Mouse (Mus musculus) left cerebral cortex, adult 2 months (tissue): Measurements from ENCODE around the gene Ank3. TPM values are rescaled to one million over a fixed set of nuclear protein-coding genes. Genes with fewer than 3 reads are reported as not detected.
A peak's percentile ranks its signal among the peaks of the same experiment; 100 is the strongest.
"Not testable (repeated sequence)": the region's sequence is repeated elsewhere in the genome, so short reads cannot be mapped to it uniquely, and the experiment has no call there.

Experiments used
- DNase-seq, 2 experiments: peaks; one replicate each; pipeline ENCODE4 v3.0.0; 2021 to 2022; ENCODE audit warnings: low spot score in 2 of 2, mixed read lengths in 1 of 2; ENCODE audit errors: extremely low spot score in 1 of 2
- H3K27ac ChIP-seq: fragments of 200-600 bp; 2 replicates; pipeline ENCODE4 v1.8.1; 2022
- H3K4me3 ChIP-seq: fragments of 200-600 bp; 2 replicates; pipeline ENCODE4 v1.8.1; 2022
- CTCF ChIP-seq: fragments of 200-600 bp; IDR thresholded peaks from 2 replicates; pipeline ENCODE4 v1.8.1; 2022; ENCODE audit warnings: antibody characterized with exemption, mild to moderate bottlenecking, moderate library complexity
- intact Hi-C: fragments of 180-260 bp; cut with DNase I; formaldehyde crosslinking; loops from one replicate; pipeline ENCODE4 v1.15.1; 2025
- total RNA-seq, 2 experiments: library from RNA; stranded (reverse); gene quantifications; 2 replicates each; pipeline ENCODE4 v1.2.3; 2021

Ank3 gene
- total RNA-seq, 2 experiments from 2014 or later, result 520 to 555 TPM

GRCm38 (mm10) chr10:69890389-69890985 lies 491.9 kb downstream of the Ank3 start:
- intact Hi-C loops, result no loop called here
- Histone ChIP-seq H3K27ac (no peak overlapping the region), H3K4me3 (no peak overlapping the region)
- TF ChIP-seq CTCF, result no peak
- DNase-seq, result no peak

- no peak for TF ChIP-seq CTCF
- DNase-seq, result no peak
- H3K27ac ChIP-seq, result no peak overlapping the region
- intact Hi-C loops, result no loop called here
- H3K4me3 ChIP-seq, result no peak overlapping the region
These were observed 493.6 kb downstream of the Ank3 start for GRCm38 (mm10) chr10:69892162-69892561.

- H3K27ac ChIP-seq, result no peak overlapping the region
- no peak for TF ChIP-seq CTCF
- intact Hi-C loops, result no loop called here
These were observed 497.0 kb downstream of the Ank3 start for GRCm38 (mm10) chr10:69895606-69896005.

GRCm38 (mm10) chr10:69897927-69898326 lies 499.4 kb downstream of the Ank3 start:
- peak in 1 of 2 experiments; percentile 43 for DNase-seq
- H3K4me3 ChIP-seq, result no peak overlapping the region
- intact Hi-C loops, result no loop called here
- TF ChIP-seq CTCF, result no peak
- H3K27ac ChIP-seq, result peak overlapping the region; percentile 79

More at GRCm38 (mm10) chr10:69895606-69896005, 497.0 kb downstream of the Ank3 start:
- DNase-seq, result no peak
- H3K4me3 ChIP-seq, result no peak overlapping the region

GRCm38 (mm10) chr10:69898821-69899220 lies 500.2 kb downstream of the Ank3 start:
- intact Hi-C loops, result no loop called here
- Histone ChIP-seq H3K27ac (no peak overlapping the region; the same call in 1 of the 2 replicates), H3K4me3 (no peak overlapping the region)
- DNase-seq, result no peak
- no peak for TF ChIP-seq CTCF

- DNase-seq, result no peak
- intact Hi-C loops, result loop anchor here (5.0 kb wide), 1 partner anchor 63 kb away; no protein-coding TSS in a partner anchor
- TF ChIP-seq CTCF, result no peak
- H3K4me3 ChIP-seq, result no peak overlapping the region
- peak overlapping the region; percentile 77 for H3K27ac ChIP-seq
These were observed 501.2 kb downstream of the Ank3 start for GRCm38 (mm10) chr10:69899788-69900187.

GRCm38 (mm10) chr10:69902024-69902423 lies 503.5 kb downstream of the Ank3 start:
- no peak for TF ChIP-seq CTCF
- intact Hi-C loops, result loop anchor here (5.0 kb wide), 1 partner anchor 60 kb away; no protein-coding TSS in a partner anchor
- Histone ChIP-seq H3K4me3 (no peak overlapping the region), H3K27ac (no peak overlapping the region)
- DNase-seq, result no peak

- H3K4me3 ChIP-seq, result no peak overlapping the region
- TF ChIP-seq CTCF, result no peak
- intact Hi-C loops, result loop anchor here (5.0 kb wide), 1 partner anchor 58 kb away; no protein-coding TSS in a partner anchor
- DNase-seq, result no peak
- no peak overlapping the region for H3K27ac ChIP-seq
These were observed 505.7 kb downstream of the Ank3 start for GRCm38 (mm10) chr10:69904321-69904720.

GRCm38 (mm10) chr10:69907795-69908764 lies 509.5 kb downstream of the Ank3 start:
- DNase-seq, result no peak
- Histone ChIP-seq H3K27ac (no peak overlapping the region), H3K4me3 (no peak overlapping the region)
- TF ChIP-seq CTCF, result no peak
- intact Hi-C loops, result no loop called here

GRCm38 (mm10) chr10:69909856-69910255 lies 511.3 kb downstream of the Ank3 start:
- no peak for TF ChIP-seq CTCF
- intact Hi-C loops, result no loop called here
- Histone ChIP-seq H3K27ac (peak overlapping the region; percentile 57; the same call in 1 of the 2 replicates), H3K4me3 (no peak overlapping the region)
- DNase-seq, result no peak

- H3K27ac ChIP-seq, result peak overlapping the region; percentile 57; the same call in 1 of the 2 replicates
These were observed 511.7 kb downstream of the Ank3 start for GRCm38 (mm10) chr10:69910304-69910703.

GRCm38 (mm10) chr10:69910726-69911125 lies 512.2 kb downstream of the Ank3 start:
- intact Hi-C loops, DNase-seq, H3K27ac ChIP-seq, H3K4me3 ChIP-seq: not testable (repeated sequence)

More at GRCm38 (mm10) chr10:69910304-69910703, 511.7 kb downstream of the Ank3 start:
- DNase-seq, H3K4me3 ChIP-seq, intact Hi-C loops: not testable (repeated sequence)
